Mouse (Mus musculus): ENCODE data around the gene Bin2.

GRCm38 (mm10) chr15:100637661-100638060 lies 31.7 kb downstream of the Bin2 start:
- TF ChIP-seq CTCF (conservative IDR thresholded peaks at IDR 0.05; ENCODE audit: low read length) = no peak
- TF ChIP-seq NANOG (IDR thresholded peaks at IDR 0.05; ENCODE audit: borderline replicate concordance, low read length) = no peak

Measured in E14TG2a.4 (cell line).